Comparison of ENCODE assay signal across 10 mouse cellular contexts in the genomic region with DNA sequence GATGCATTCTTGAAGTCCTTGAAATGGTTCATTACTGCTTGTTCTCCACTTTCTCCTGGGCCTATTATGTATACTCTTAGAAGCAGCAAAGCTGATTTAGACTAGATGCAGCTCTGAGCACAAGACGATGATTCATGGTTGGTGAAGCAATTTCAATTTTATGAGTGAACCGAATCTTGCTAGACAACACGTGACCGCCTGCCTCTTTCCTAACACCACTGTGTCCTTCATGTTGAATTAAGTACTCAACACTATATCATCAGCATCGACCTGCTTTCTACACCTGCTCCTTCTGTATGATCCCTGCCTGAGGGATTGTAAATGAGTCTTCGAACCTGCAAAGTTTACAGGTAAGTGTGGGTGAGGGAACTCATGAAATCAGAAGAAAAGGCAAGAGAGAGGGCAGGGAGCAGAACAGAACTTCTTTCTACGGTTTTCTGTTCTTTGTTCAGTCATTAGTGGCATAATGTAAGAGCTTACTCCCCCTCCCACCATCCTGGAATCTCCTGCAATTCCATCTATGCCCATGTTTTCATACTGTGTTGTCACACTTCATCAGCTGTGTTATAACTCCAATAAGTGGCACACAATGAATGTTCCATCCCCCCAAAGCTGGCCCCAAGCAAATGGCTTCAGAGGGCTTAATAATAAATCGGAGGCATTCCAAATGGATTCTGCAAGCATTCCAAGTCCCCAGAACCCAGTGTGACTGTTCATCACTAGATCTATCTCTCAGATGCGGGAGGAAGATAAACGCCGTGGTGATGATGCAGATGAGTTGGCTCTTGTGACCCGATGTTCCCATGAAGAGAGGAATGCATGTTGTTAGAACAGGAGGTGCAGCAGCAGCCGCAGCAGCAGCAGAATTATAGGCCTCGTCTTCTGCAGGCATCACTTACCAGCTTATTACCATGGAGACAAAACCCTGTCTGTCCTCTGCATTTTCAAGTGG.
DNase-seq lines count a peak whose midpoint lies in the region; ATAC-seq lines count a peak whose summit lies in the region.
"Had no signal": no experiment of that assay in that cellular context is flagged by ENCODE, and none has a peak within 500 bp of the region (broad histone marks: within the 10 kb centered on the region; RNA-seq: fewer than 3 reads in every experiment).

No protein-coding gene starts in this region.

- no peak overlapping the region for H3K9ac ChIP-seq in embryonic facial prominence, embryonic 14.5 days (ENCODE audit: low read depth, low read length)
- no peak overlapping the region for H3K9ac ChIP-seq in intestine, embryonic 15.5 days
- H3K9ac ChIP-seq: lung, embryonic 15.5 days had no signal

- 68% methylated on average over 14 of the region's 14 CpGs for WGBS in embryonic facial prominence, embryonic 14.5 days
- WGBS in embryonic facial prominence, embryonic 10.5 days: 78% methylated on average over 14 of the region's 14 CpGs
- WGBS in intestine, embryonic 15.5 days: 62% methylated on average over 14 of the region's 14 CpGs

- no peak overlapping the region for H3K4me3 ChIP-seq in embryonic facial prominence, embryonic 14.5 days (ENCODE audit: low read depth, low read length)
- no peak overlapping the region for H3K4me3 ChIP-seq in embryonic facial prominence, embryonic 10.5 days
- H3K4me3 ChIP-seq in intestine, embryonic 15.5 days (replicated peaks): no peak overlapping the region
- H3K4me3 ChIP-seq: lung, embryonic 15.5 days had no signal

- no peaks in the 10 kb centered on the region for H3K36me3 ChIP-seq in embryonic facial prominence, embryonic 14.5 days (ENCODE audit: control insufficient read depth, insufficient read depth, low read length)
- no peaks in the 10 kb centered on the region for H3K36me3 ChIP-seq in embryonic facial prominence, embryonic 10.5 days (replicated peaks)
- H3K36me3 ChIP-seq in intestine, embryonic 15.5 days: no peaks in the 10 kb centered on the region
- H3K36me3 ChIP-seq: lung, embryonic 15.5 days had no signal

- no peaks in the 10 kb centered on the region for H3K9me3 ChIP-seq in embryonic facial prominence, embryonic 14.5 days (ENCODE audit: control insufficient read depth, low read length)
- H3K9me3 ChIP-seq in embryonic facial prominence, embryonic 10.5 days: no peaks in the 10 kb centered on the region
- H3K9me3 ChIP-seq in intestine, embryonic 15.5 days: no peaks in the 10 kb centered on the region
- H3K9me3 ChIP-seq: lung, embryonic 15.5 days had no signal

- no peaks in the 10 kb centered on the region for H3K27me3 ChIP-seq in embryonic facial prominence, embryonic 14.5 days (replicated peaks; ENCODE audit: control insufficient read depth, insufficient read depth, low read length)
- no peaks in the 10 kb centered on the region for H3K27me3 ChIP-seq in embryonic facial prominence, embryonic 10.5 days (replicated peaks; ENCODE audit: low read depth, poor library complexity, severe bottlenecking)
- no peaks in the 10 kb centered on the region for H3K27me3 ChIP-seq in intestine, embryonic 15.5 days (replicated peaks)
- H3K27me3 ChIP-seq: lung, embryonic 15.5 days had no signal

- peak; percentile 72 for DNase-seq in embryonic facial prominence, embryonic 14.5 days (ENCODE audit: low spot score)
- no peak for DNase-seq in embryonic facial prominence, embryonic 10.5 days (ENCODE audit: low spot score)
- peak; percentile 7 for DNase-seq in thymus, postnatal 14 days
- no peak for DNase-seq in thymus, postnatal 10 days (ENCODE audit: low spot score in 2 of 2)
- DNase-seq in retina, embryonic 14.5 days (ENCODE audit: low spot score): peak; percentile 54
- no peak for DNase-seq in heart, postnatal 4 days
- DNase-seq in MN1 (ENCODE audit: low spot score): no peak

- ATAC-seq in embryonic facial prominence, embryonic 14.5 days (ENCODE audit: low read depth): peak; percentile 47
- ATAC-seq in intestine, embryonic 15.5 days: peak; percentile 39; the same call in 1 of the 2 replicates

- H3K4me2 ChIP-seq in embryonic facial prominence, embryonic 14.5 days (ENCODE audit: low read depth, low read length): no peak overlapping the region
- H3K4me2 ChIP-seq in intestine, embryonic 15.5 days (replicated peaks): no peak overlapping the region
- H3K4me2 ChIP-seq: lung, embryonic 15.5 days had no signal

- H3K4me1 ChIP-seq in embryonic facial prominence, embryonic 14.5 days (ENCODE audit: control insufficient read depth, insufficient read depth, low read length): peaks cover 15% of the 10 kb centered on the region
- H3K4me1 ChIP-seq in embryonic facial prominence, embryonic 10.5 days: peaks cover 20% of the 10 kb centered on the region
- peaks cover 11% of the 10 kb centered on the region for H3K4me1 ChIP-seq in intestine, embryonic 15.5 days (replicated peaks)

- H3K27ac ChIP-seq in embryonic facial prominence, embryonic 14.5 days (replicated peaks; ENCODE audit: low read depth, low read length): no peak overlapping the region
- no peak overlapping the region for H3K27ac ChIP-seq in embryonic facial prominence, embryonic 10.5 days (replicated peaks)
- H3K27ac ChIP-seq in intestine, embryonic 15.5 days: no peak overlapping the region
- H3K27ac ChIP-seq: kidney, postnatal 0 days; lung, embryonic 15.5 days had no signal

Comparison
In these comparisons a context has a peak if more than half of its experiments do, and no peak if none do; other contexts are left out.
1. DNase-seq: peak in embryonic facial prominence, embryonic 14.5 days (single experiment), thymus, postnatal 14 days (single experiment) and retina, embryonic 14.5 days (single experiment); none in embryonic facial prominence, embryonic 10.5 days (single experiment), thymus, postnatal 10 days (0 of 2), heart, postnatal 4 days (single experiment) and MN1 (single experiment).